Mouse (Mus musculus) megakaryocyte, embryonic 14.5 days (primary cell): ENCODE results near the gene Ankfy1.

Experiments used
- FLI1 ChIP-seq: IDR thresholded peaks from 2 replicates; pipeline ENCODE4 v1.6.1; 2012; ENCODE audit warnings: low read length, inconsistent platforms, mixed read lengths
- GATA1 ChIP-seq: IDR thresholded peaks from 3 replicates; pipeline ENCODE4 v1.6.1; 2012; ENCODE audit warnings: mixed read lengths, low read length, inconsistent platforms, borderline replicate concordance

DNA sequence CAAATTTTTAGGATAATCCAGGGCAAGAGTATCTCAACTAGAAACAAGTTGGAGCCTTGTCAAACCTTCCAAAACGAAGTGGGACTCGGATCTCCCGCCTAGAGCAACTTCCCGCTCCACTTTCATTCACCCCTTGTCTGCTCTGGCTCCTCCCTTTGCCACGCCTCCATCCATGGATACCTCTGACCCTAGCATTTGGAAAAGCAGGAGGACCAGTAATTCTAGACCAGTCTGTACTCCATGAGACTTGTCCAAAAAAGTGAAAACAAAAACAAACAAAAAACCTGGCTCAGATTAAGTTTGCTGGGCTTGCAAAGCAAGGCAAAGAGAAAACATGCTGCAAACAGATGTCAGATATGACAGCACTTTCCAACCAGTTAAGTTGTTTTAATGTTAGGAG lies 1.6 kb upstream of the Ankfy1 start:
- TF ChIP-seq GATA1: no peak
- no peak for TF ChIP-seq FLI1
